Comparison of ENCODE assay signal across 8 mouse cellular contexts in genomic region chr4:135151988-135152594, GRCm38 (mm10). TPM values are rescaled to one million over a fixed set of nuclear protein-coding genes. Genes with fewer than 3 reads are reported as not detected.
DNase-seq lines count a peak whose midpoint lies in the region; ATAC-seq lines count a peak whose summit lies in the region.

No protein-coding gene starts in this region.

- DNase-seq in gastrocnemius, postnatal 10 days: peak; percentile 20
- no peak for DNase-seq in gastrocnemius, adult 8-10 months (ENCODE audit: low spot score in 2 of 2)
- peak; percentile 29 for DNase-seq in heart, postnatal 4 days
- no peak for DNase-seq in liver, embryonic 13.5 days
- no peak for DNase-seq in layer of hippocampus, postnatal 14 days (ENCODE audit: low spot score in 2 of 2)
- DNase-seq in left cerebral cortex, postnatal 14 days (ENCODE audit: low spot score in 2 of 2): no peak

- peaks cover 100% of the 10 kb centered on the region for H3K27me3 ChIP-seq in liver, embryonic 13.5 days
- peaks cover 65% of the 10 kb centered on the region for H3K27me3 ChIP-seq in neural tube, embryonic 14.5 days (ENCODE audit: control insufficient read depth, insufficient read depth, low read length)

- peak overlapping the region; percentile 62 for H3K9ac ChIP-seq in liver, embryonic 13.5 days
- H3K9ac ChIP-seq in neural tube, embryonic 14.5 days (replicated peaks; ENCODE audit: low read depth, low read length): no peak overlapping the region

- ATAC-seq in liver, embryonic 13.5 days (ENCODE audit: low read depth): peak; percentile 56; the same call in 1 of the 2 replicates
- ATAC-seq in neural tube, embryonic 14.5 days (ENCODE audit: low read depth): no peak

- H3K4me3 ChIP-seq in brown adipose tissue, adult 24 weeks (ENCODE audit: insufficient read depth, low read depth, low read length): peak overlapping the region; percentile 28; the same call in 1 of the 2 replicates
- H3K4me3 ChIP-seq in liver, embryonic 13.5 days (replicated peaks): peak overlapping the region; percentile 57
- H3K4me3 ChIP-seq in neural tube, embryonic 14.5 days (ENCODE audit: low read depth, low read length): peak overlapping the region; percentile 19

- H3K27ac ChIP-seq in brown adipose tissue, adult 24 weeks (replicated peaks; ENCODE audit: low read depth, low read length): no peak overlapping the region
- H3K27ac ChIP-seq in liver, embryonic 13.5 days: no peak overlapping the region
- no peak overlapping the region for H3K27ac ChIP-seq in neural tube, embryonic 14.5 days (ENCODE audit: low read depth, low read length)

- H3K4me1 ChIP-seq in brown adipose tissue, adult 24 weeks (ENCODE audit: control insufficient read depth, insufficient read depth, insufficient read length, low read length): no peaks in the 10 kb centered on the region
- H3K4me1 ChIP-seq in liver, embryonic 13.5 days (replicated peaks): peaks cover 22% of the 10 kb centered on the region
- H3K4me1 ChIP-seq in neural tube, embryonic 14.5 days (ENCODE audit: control insufficient read depth, insufficient read depth, low read length): no peaks in the 10 kb centered on the region; the same call in 1 of the 2 replicates

- intact Hi-C loops in left cerebral cortex, postnatal 14 days (cut with DNase I): loop anchor here (5.0 kb wide), 3 partner anchors 55 to 205 kb away; no protein-coding TSS in a partner anchor

- H3K9me3 ChIP-seq in liver, embryonic 13.5 days (replicated peaks): no peaks in the 10 kb centered on the region
- no peaks in the 10 kb centered on the region for H3K9me3 ChIP-seq in neural tube, embryonic 14.5 days (ENCODE audit: control insufficient read depth, low read length)

- H3K36me3 ChIP-seq in liver, embryonic 13.5 days: no peaks in the 10 kb centered on the region
- no peaks in the 10 kb centered on the region for H3K36me3 ChIP-seq in neural tube, embryonic 14.5 days (ENCODE audit: control insufficient read depth, insufficient read depth, low read length)

- peak overlapping the region; percentile 71 for H3K4me2 ChIP-seq in liver, embryonic 13.5 days
- H3K4me2 ChIP-seq in neural tube, embryonic 14.5 days (ENCODE audit: low read depth, low read length): peak overlapping the region; percentile 20; the same call in 1 of the 2 replicates

- WGBS in liver, embryonic 13.5 days (ENCODE audit: insufficient replicate concordance): 2% methylated on average over 55 of the region's 63 CpGs
- WGBS in neural tube, embryonic 14.5 days: 1% methylated on average over 42 of the region's 63 CpGs

RNA-seq across cellular contexts. Expression of gene Runx3, which starts 31.6 kb away (rescaled TPM):
- total RNA-seq in gastrocnemius, postnatal 10 days (2021): 1 to 10 TPM in 1 of 2 experiments, under 1 TPM in 1; 0.23 to 1.2 TPM
- under 1 TPM in 1 of 4 experiments, not detected in 3; 0.07 TPM for total RNA-seq in gastrocnemius, adult 8-10 months (2022)
- 0.28 and 0.38 TPM in 2 replicates for polyA plus RNA-seq in brown adipose tissue, adult 24 weeks (2012; ENCODE audit: insufficient read depth, insufficient read length, missing spikeins)
- total RNA-seq in heart, postnatal 4 days (2021): under 1 TPM; 0.25 to 0.45 TPM
- 0.79 and 0.83 TPM in 2 replicates for polyA plus RNA-seq in liver, embryonic 13.5 days (2015; fragmentation: Nextera tagmentation; extraction: Ambion mirVana)
- polyA plus RNA-seq in neural tube, embryonic 14.5 days (2014; fragmentation: Nextera tagmentation; extraction: Ambion mirVana): 0.54 TPM in 1 of 2 replicates, not detected in the other
- not detected for total RNA-seq in layer of hippocampus, postnatal 14 days (2021)
- not detected for total RNA-seq in left cerebral cortex, postnatal 14 days (2021)

Comparison
In these comparisons a context has a peak if more than half of its experiments do, and no peak if none do; other contexts are left out.
1. DNase-seq: peak in gastrocnemius, postnatal 10 days (single experiment) and heart, postnatal 4 days (single experiment); none in gastrocnemius, adult 8-10 months (0 of 2), liver, embryonic 13.5 days (single experiment), layer of hippocampus, postnatal 14 days (0 of 2) and left cerebral cortex, postnatal 14 days (0 of 2).
2. Peak in every context shown above with its lines, with median percentiles within 50 percentile points of each other: H3K4me3 ChIP-seq.